18 mouse cellular contexts compared by ENCODE assay signal in the genomic region with DNA sequence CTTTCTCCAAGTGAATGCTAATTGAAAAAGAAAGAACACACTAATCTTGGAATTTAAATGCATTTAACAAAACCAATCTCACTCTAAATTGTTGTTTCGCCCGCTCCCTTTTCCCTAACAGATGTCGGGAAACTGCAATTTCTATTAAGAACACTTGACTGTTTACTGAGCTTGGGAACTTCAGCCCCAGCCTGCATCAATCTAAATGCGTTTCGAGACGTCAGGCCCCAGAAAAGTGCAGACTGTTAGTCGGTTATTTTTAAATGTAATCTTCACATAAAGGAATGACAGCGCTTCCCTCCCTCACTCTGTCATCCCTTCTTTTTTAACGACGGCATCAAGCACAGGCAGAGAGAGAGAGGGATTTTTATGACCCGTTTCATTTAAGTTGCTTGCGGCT.
DNase-seq lines count a peak whose midpoint lies in the region; ATAC-seq lines count a peak whose summit lies in the region.
"Had no signal": no experiment of that assay in that cellular context is flagged by ENCODE, and none has a peak within 500 bp of the region (broad histone marks: within the 10 kb centered on the region; RNA-seq: fewer than 3 reads in every experiment).

No protein-coding gene starts in this region.

- H3K4me1 ChIP-seq in forebrain, embryonic 15.5 days = peaks cover 35% of the 10 kb centered on the region
- peaks cover 15% of the 10 kb centered on the region for H3K4me1 ChIP-seq in forebrain, embryonic 10.5 days
- H3K4me1 ChIP-seq in midbrain, embryonic 15.5 days = peaks cover 13% of the 10 kb centered on the region; the same call in 1 of the 2 replicates
- H3K4me1 ChIP-seq in midbrain, embryonic 16.5 days (ENCODE audit: control insufficient read depth, insufficient read depth, low read length) = peaks cover 4% of the 10 kb centered on the region
- H3K4me1 ChIP-seq in kidney, embryonic 15.5 days = peaks cover 3% of the 10 kb centered on the region; the same call in 1 of the 2 replicates

- WGBS in forebrain, embryonic 15.5 days = 17% methylated on average over 12 of the region's 12 CpGs
- 46% methylated on average over 12 of the region's 12 CpGs for WGBS in forebrain, embryonic 10.5 days
- WGBS in midbrain, embryonic 15.5 days = 27% methylated on average over 12 of the region's 12 CpGs
- WGBS in midbrain, embryonic 16.5 days = 28% methylated on average over 12 of the region's 12 CpGs
- 20% methylated on average over 12 of the region's 12 CpGs for WGBS in kidney, embryonic 15.5 days

- no peaks in the 10 kb centered on the region for H3K27me3 ChIP-seq in forebrain, embryonic 15.5 days
- peaks cover 11% of the 10 kb centered on the region for H3K27me3 ChIP-seq in forebrain, embryonic 10.5 days (ENCODE audit: poor library complexity, severe bottlenecking)
- 0 out of 2 replicates have a peak, but pooled peaks cover 3% of the 10 kb centered on the region for H3K27me3 ChIP-seq in midbrain, embryonic 15.5 days (replicated peaks)
- H3K27me3 ChIP-seq in midbrain, embryonic 16.5 days (ENCODE audit: control insufficient read depth, insufficient read depth, low read depth, low read length) = no peaks in the 10 kb centered on the region
- peaks cover 13% of the 10 kb centered on the region; the same call in 1 of the 2 replicates for H3K27me3 ChIP-seq in kidney, embryonic 15.5 days

- no peak overlapping the region for H3K4me2 ChIP-seq in forebrain, embryonic 15.5 days (replicated peaks)
- H3K4me2 ChIP-seq in midbrain, embryonic 15.5 days = no peak overlapping the region
- H3K4me2 ChIP-seq in midbrain, embryonic 16.5 days (ENCODE audit: low read length) = no peak overlapping the region
- no peak overlapping the region for H3K4me2 ChIP-seq in kidney, embryonic 15.5 days

- no peaks in the 10 kb centered on the region for H3K36me3 ChIP-seq in forebrain, embryonic 15.5 days
- H3K36me3 ChIP-seq in forebrain, embryonic 10.5 days (replicated peaks) = no peaks in the 10 kb centered on the region
- H3K36me3 ChIP-seq in midbrain, embryonic 15.5 days (replicated peaks) = no peaks in the 10 kb centered on the region
- no peaks in the 10 kb centered on the region for H3K36me3 ChIP-seq in midbrain, embryonic 16.5 days (ENCODE audit: control insufficient read depth, insufficient read depth, low read length)
- no peaks in the 10 kb centered on the region for H3K36me3 ChIP-seq in kidney, embryonic 15.5 days

- H3K27ac ChIP-seq in forebrain, embryonic 15.5 days (replicated peaks) = peak overlapping the region; percentile 87
- H3K27ac ChIP-seq in forebrain, embryonic 10.5 days = no peak overlapping the region
- peak overlapping the region; percentile 14; the same call in 1 of the 2 replicates for H3K27ac ChIP-seq in midbrain, embryonic 15.5 days
- no peak overlapping the region for H3K27ac ChIP-seq in midbrain, embryonic 16.5 days (ENCODE audit: low read length)
- no peak overlapping the region for H3K27ac ChIP-seq in kidney, embryonic 15.5 days
- H3K27ac ChIP-seq: liver, embryonic 14.5 days had no signal

- no peaks in the 10 kb centered on the region for H3K9me3 ChIP-seq in forebrain, embryonic 15.5 days
- H3K9me3 ChIP-seq in forebrain, embryonic 10.5 days = no peaks in the 10 kb centered on the region
- no peaks in the 10 kb centered on the region for H3K9me3 ChIP-seq in midbrain, embryonic 15.5 days
- H3K9me3 ChIP-seq in midbrain, embryonic 16.5 days (replicated peaks; ENCODE audit: control insufficient read depth, low read length, poor library complexity, severe bottlenecking) = no peaks in the 10 kb centered on the region
- no peaks in the 10 kb centered on the region for H3K9me3 ChIP-seq in kidney, embryonic 15.5 days (replicated peaks)

- H3K4me3 ChIP-seq in forebrain, embryonic 15.5 days = no peak overlapping the region
- H3K4me3 ChIP-seq in forebrain, embryonic 10.5 days = no peak overlapping the region
- H3K4me3 ChIP-seq in midbrain, embryonic 15.5 days = no peak overlapping the region
- no peak overlapping the region for H3K4me3 ChIP-seq in midbrain, embryonic 16.5 days (ENCODE audit: low read depth, low read length)
- H3K4me3 ChIP-seq in kidney, embryonic 15.5 days (replicated peaks) = no peak overlapping the region
- H3K4me3 ChIP-seq: erythroblast, embryonic 14.5 days had no signal

- no peak for ATAC-seq in forebrain, embryonic 15.5 days (replicated peaks)
- ATAC-seq in midbrain, embryonic 15.5 days (replicated peaks) = no peak
- no peak for ATAC-seq in midbrain, embryonic 16.5 days
- no peak for ATAC-seq in erythroblast, adult 5-6 weeks (replicated peaks; ENCODE audit: low FRiP score, poor library complexity, severe bottlenecking)
- ATAC-seq in kidney, embryonic 15.5 days (replicated peaks; ENCODE audit: low FRiP score) = no peak
- ATAC-seq: activated CD4-positive, CD25-positive, alpha-beta regulatory T cell, adult 4 months; intestine, embryonic 16.5 days had no signal

- no peak overlapping the region for H3K9ac ChIP-seq in forebrain, embryonic 15.5 days (replicated peaks)
- H3K9ac ChIP-seq in midbrain, embryonic 15.5 days = no peak overlapping the region
- no peak overlapping the region for H3K9ac ChIP-seq in midbrain, embryonic 16.5 days (ENCODE audit: low read depth, low read length)
- no peak overlapping the region for H3K9ac ChIP-seq in kidney, embryonic 15.5 days
- H3K9ac ChIP-seq: liver, embryonic 14.5 days had no signal

- DNase-seq in forebrain, embryonic 10.5 days (ENCODE audit: extremely low spot score, low spot score) = no peak
- peak; percentile 10 for DNase-seq in layer of hippocampus, adult 9-11 months
- DNase-seq in telencephalon, adult 2 months (ENCODE audit: low read depth, low spot score) = peak; percentile 41
- DNase-seq: B cell, adult 2 months; cerebellum, adult 9-10 months; gastrocnemius, postnatal 25 days; heart, postnatal 14 days; kidney, postnatal 4 days; retina, postnatal 1 day had no signal

Comparison
In these comparisons a context has a peak if more than half of its experiments do, and no peak if none do; other contexts are left out.
1. H3K27ac ChIP-seq: peak in forebrain, embryonic 15.5 days (single experiment) and midbrain, embryonic 15.5 days (single experiment); none in forebrain, embryonic 10.5 days (single experiment), midbrain, embryonic 16.5 days (single experiment) and kidney, embryonic 15.5 days (single experiment).